Mouse (Mus musculus): Measurements from ENCODE around the gene Slfn3. TPM values are rescaled to one million over a fixed set of nuclear protein-coding genes. Genes with fewer than 3 reads are reported as not detected.
"Not testable (repeated sequence)": the region's sequence is repeated elsewhere in the genome, so short reads cannot be mapped to it uniquely, and the experiment has no call there.

Gene Slfn3
- polyA plus RNA-seq, 1 experiment from 2014 or later = 0.33 TPM

DNA sequence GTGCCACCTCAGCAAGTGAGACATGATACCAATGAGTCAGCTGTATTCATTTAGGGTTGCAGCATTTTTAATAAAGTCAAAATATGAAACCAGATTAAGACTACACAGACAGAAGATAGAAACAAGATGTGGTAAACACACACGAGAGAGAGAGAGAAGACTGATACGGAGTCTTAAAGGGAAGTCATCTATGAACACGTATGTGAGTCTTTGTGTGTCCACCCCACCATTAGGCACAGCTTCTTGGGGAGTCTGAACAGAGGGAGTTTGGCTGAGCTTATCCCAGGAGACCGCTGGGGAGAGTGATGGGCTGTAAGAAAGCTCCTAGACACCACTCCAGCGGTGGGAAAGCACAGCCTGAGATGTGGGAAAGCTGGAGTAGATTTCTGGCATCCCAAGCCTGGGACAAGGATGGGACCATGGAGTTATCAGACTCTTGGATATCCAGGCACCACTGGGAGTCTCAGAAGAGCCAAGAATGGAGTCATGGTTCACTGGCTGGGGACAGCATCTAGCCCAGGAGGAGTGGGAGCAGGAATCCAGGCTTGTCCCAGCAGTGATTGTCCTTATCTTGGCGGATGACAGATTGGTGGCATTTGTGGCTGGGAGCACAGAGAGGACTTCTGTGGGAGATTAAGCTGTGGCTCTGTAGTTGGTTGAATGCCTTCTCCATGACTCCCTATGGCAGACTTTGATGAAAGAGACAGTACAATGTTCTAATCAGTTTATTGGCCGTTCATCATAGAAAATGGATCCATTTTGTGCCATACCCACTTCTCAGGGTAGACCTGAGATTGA is 37.0 kb downstream of the Slfn3 start:
- Histone ChIP-seq H3K27me3 (ENCODE audit: low read depth, poor library complexity, severe bottlenecking) (no peaks in the 10 kb centered on the region), H3K4me1 (no peaks in the 10 kb centered on the region), H3K4me3 (no peak overlapping the region), H3K36me3 (no peaks in the 10 kb centered on the region), H3K9me3 (replicated peaks) (no peaks in the 10 kb centered on the region), H3K27ac (replicated peaks) (no peak overlapping the region)
- no peak for DNase-seq (ENCODE audit: low spot score)
- 84% methylated on average over 7 of the region's 7 CpGs for WGBS

DNA sequence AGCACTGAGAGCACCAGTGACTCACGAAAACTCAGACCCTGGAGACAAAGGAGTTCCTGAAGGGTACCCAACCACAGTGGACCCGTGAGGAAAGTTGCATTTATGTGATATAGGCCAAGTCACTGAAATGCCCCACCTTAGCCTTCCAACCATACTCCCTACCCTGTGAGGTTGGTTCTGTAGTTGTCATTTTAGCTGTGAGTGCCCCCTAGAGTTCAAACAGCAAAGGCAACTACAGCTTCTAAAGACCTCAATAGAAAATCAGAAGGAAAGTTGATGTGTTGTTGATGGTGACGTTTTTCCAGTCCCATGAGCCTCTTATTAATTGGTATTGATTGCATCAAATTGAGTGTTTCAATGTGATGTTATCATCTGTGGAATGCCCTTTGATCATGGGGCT is 39.8 kb downstream of the Slfn3 start:
- H3K4me3 ChIP-seq = no peak overlapping the region
- no peak for DNase-seq (ENCODE audit: low spot score)
- H3K27me3 ChIP-seq (ENCODE audit: low read depth, poor library complexity, severe bottlenecking) = no peaks in the 10 kb centered on the region
- 80% methylated on average over 3 of the region's 3 CpGs for WGBS
- H3K4me1 ChIP-seq = no peaks in the 10 kb centered on the region
- no peak overlapping the region for H3K27ac ChIP-seq (replicated peaks)
- no peaks in the 10 kb centered on the region for H3K36me3 ChIP-seq
- no peaks in the 10 kb centered on the region for H3K9me3 ChIP-seq (replicated peaks)

DNA sequence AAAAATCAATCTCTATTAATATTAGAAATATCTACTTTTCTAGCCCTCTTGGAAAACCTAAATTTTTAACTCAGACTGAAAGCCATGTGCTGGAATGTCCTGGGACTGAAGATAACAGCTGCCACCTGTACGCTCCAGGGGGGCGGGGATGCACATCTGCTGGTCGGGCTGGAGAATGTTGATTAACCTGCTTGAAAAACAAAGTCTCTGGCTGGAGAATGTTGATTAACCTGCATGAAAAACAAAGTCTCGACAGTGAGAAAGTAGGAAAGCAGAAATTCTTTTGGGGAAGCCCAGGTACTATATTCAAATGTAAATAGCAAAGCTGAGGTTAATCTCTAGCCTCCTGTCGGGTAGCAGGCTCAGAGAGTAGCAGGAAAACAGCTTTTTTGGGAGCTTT is 42.5 kb downstream of the Slfn3 start:
- not testable (repeated sequence) for H3K36me3 ChIP-seq; H3K4me1 ChIP-seq; DNase-seq (ENCODE audit: low spot score); H3K27me3 ChIP-seq (ENCODE audit: low read depth, poor library complexity, severe bottlenecking); H3K4me3 ChIP-seq; H3K9me3 ChIP-seq (replicated peaks); H3K27ac ChIP-seq (replicated peaks)
- 56% methylated on average over 5 of the region's 5 CpGs for WGBS

DNA sequence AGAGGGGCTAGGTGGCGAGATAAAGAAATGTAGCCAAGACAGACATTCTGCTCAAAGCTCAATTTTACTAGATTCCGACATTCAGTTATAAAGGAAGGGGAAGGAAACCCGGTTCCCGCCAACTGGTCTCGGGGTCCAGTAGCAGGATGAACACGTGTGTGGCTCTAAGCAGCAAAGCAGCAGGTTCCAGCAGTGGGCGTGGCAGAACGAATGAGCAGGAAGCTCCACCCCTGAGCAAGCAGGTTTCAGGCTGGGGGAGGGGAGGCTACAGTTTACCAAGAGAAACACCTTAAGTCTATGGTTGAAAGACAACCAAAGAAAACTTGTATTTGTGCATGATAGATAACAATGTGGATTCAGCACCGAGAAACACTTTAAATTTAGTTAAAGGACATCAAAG is 46.3 kb downstream of the Slfn3 start:
- H3K4me3 ChIP-seq; H3K27ac ChIP-seq (replicated peaks); H3K27me3 ChIP-seq (ENCODE audit: low read depth, poor library complexity, severe bottlenecking); DNase-seq (ENCODE audit: low spot score); H3K36me3 ChIP-seq; H3K9me3 ChIP-seq (replicated peaks); H3K4me1 ChIP-seq: not testable (repeated sequence)
- WGBS = 86% methylated on average over 9 of the region's 9 CpGs

DNA sequence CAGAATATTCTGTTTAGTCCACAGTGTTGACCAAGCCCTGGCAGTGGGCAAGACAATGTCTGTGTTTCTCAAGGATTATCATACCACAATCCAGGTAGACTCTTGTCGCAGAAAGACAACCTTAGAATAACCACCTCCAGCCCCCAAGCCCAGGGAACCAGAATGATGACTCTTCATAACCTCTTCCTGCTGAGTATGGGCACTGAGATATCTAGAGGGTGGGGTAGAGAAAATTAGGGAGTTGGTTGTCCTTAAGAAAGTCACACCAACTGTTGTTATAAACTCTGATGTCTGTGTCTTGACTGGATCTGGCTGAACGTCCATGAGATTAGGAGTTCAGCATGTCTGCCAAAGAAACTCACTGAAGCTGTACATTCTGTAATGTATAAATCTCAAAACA is 47.3 kb downstream of the Slfn3 start:
- Histone ChIP-seq H3K4me1 (0 out of 2 replicates have a peak, but pooled peaks cover 2% of the 10 kb centered on the region), H3K36me3 (no peaks in the 10 kb centered on the region), H3K4me3 (no peak overlapping the region), H3K27me3 (ENCODE audit: low read depth, poor library complexity, severe bottlenecking) (no peaks in the 10 kb centered on the region), H3K27ac (replicated peaks) (no peak overlapping the region), H3K9me3 (replicated peaks) (no peaks in the 10 kb centered on the region)
- 97% methylated on average over 2 of the region's 2 CpGs for WGBS
- no peak for DNase-seq (ENCODE audit: low spot score)

DNA sequence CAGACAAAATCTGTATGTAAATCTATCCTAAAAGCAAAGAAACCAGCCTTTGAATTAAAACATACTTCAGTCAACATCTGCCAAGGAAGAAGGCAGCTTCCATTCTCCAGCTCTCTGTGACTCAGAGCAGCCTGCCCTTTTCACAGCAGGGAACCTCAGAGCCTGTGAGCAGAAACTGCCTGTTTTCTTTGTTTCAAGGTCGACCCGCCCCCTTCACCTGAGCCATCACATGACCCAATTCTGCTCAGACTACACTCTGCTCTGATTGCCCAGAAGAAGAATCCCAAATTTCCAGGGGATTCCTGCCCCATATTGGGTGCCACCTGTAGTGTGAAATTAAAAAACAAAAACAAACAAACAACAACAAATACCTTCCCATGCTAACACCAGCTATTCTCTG is 48.7 kb downstream of the Slfn3 start:
- no peak overlapping the region for H3K27ac ChIP-seq (replicated peaks)
- DNase-seq (ENCODE audit: low spot score) = no peak
- 0 out of 2 replicates have a peak, but pooled peaks cover 2% of the 10 kb centered on the region for H3K4me1 ChIP-seq
- H3K27me3 ChIP-seq (ENCODE audit: low read depth, poor library complexity, severe bottlenecking) = no peaks in the 10 kb centered on the region
- H3K36me3 ChIP-seq = no peaks in the 10 kb centered on the region
- no peak overlapping the region for H3K4me3 ChIP-seq
- WGBS = 29% methylated on average over 2 of the region's 2 CpGs
- no peaks in the 10 kb centered on the region for H3K9me3 ChIP-seq (replicated peaks)

DNA sequence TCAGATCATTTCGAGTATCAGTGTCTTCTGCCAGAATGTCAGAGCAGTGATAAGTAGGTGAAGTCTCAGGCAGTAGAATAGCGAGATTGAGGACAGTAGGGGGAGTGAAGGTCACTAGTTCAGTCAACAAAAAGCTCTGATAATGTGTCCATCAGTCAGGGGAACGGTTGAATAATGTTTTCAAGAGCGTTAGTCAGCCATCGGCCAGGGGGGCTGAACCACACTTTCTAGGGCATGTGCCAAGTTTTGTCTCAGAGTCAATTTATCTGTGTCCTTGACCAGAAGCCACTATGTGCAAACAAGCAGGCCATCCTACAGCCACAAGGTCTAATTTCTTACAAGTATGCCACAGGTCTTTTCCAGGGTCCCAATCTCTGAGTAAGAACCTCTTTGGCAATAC is 66.1 kb downstream of the Slfn3 start:
- DNase-seq (ENCODE audit: low spot score); H3K27me3 ChIP-seq (ENCODE audit: low read depth, poor library complexity, severe bottlenecking); H3K4me3 ChIP-seq; H3K36me3 ChIP-seq; H3K4me1 ChIP-seq; H3K27ac ChIP-seq (replicated peaks); H3K9me3 ChIP-seq (replicated peaks): not testable (repeated sequence)
- WGBS = 78% methylated on average over 5 of the region's 5 CpGs

DNA sequence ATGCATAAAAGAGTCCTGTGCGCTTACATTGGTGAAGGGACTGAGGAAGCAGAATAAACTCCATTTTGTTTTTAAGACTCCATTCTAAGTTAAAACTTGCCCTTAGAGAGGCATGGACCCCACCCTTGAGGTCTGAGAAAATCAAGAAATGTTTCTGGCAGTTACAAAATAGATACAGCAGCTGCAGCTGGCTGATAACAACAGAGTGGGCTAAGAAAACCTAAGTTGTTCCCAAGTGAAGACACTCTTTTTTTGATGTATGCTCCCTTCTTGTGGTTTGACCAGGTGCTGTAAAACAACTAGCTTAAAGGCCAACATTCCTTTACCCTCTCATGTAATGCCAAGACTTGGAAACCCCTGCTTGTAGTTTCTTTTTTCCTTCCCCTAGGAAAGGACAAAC is 71.5 kb downstream of the Slfn3 start:
- no peak overlapping the region for H3K27ac ChIP-seq (replicated peaks)
- H3K9me3 ChIP-seq (replicated peaks) = no peaks in the 10 kb centered on the region
- WGBS = 88% methylated on average over 1 of the region's 1 CpGs
- no peaks in the 10 kb centered on the region for H3K36me3 ChIP-seq
- DNase-seq (ENCODE audit: low spot score) = no peak
- no peaks in the 10 kb centered on the region for H3K27me3 ChIP-seq (ENCODE audit: low read depth, poor library complexity, severe bottlenecking)
- H3K4me1 ChIP-seq = no peaks in the 10 kb centered on the region
- H3K4me3 ChIP-seq = no peak overlapping the region

DNA sequence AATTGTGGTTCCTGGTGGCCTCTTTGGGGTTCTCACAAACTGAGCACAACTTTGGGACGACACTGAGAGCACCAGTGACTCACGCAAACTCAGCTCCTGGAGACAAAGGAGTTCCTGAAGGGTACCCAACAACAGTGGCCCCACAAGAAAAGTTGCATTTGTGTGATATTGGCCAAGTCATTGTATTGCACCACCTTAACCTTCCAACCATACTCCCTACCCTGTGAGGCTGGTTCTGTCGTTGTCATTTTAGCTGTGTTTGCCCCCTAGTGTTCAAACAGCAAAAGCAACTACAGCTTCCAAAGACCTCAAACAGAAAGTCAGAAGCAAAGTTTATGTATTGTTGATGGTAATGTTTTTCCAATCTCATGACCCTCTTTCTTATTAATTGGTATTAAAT is 72.0 kb downstream of the Slfn3 start:
- Histone ChIP-seq H3K4me1 (no peaks in the 10 kb centered on the region), H3K27ac (replicated peaks) (no peak overlapping the region), H3K36me3 (no peaks in the 10 kb centered on the region), H3K27me3 (ENCODE audit: low read depth, poor library complexity, severe bottlenecking) (no peaks in the 10 kb centered on the region), H3K4me3 (no peak overlapping the region), H3K9me3 (replicated peaks) (no peaks in the 10 kb centered on the region)
- 66% methylated on average over 3 of the region's 3 CpGs for WGBS
- no peak for DNase-seq (ENCODE audit: low spot score)

Other genes starting within 250 kb of the Slfn3 start
- gene Slfn5, start 240.0 kb upstream of the Slfn3 start, polyA plus RNA-seq (2016; fragmentation: Nextera tagmentation; extraction: Ambion mirVana) = 0.11 and 0.22 TPM in 2 replicates
- gene Slfn9, start 199.5 kb upstream of the Slfn3 start, polyA plus RNA-seq (2016; fragmentation: Nextera tagmentation; extraction: Ambion mirVana) = 7.4 and 9.3 TPM in 2 replicates
- 0.19 and 0.24 TPM in 2 replicates for gene Slfn8, start 170.5 kb upstream of the Slfn3 start, polyA plus RNA-seq (2016; fragmentation: Nextera tagmentation; extraction: Ambion mirVana)
- gene Slfn2, start 126.2 kb upstream of the Slfn3 start, polyA plus RNA-seq (2016; fragmentation: Nextera tagmentation; extraction: Ambion mirVana) = 0.85 and 1.6 TPM in 2 replicates
- gene Slfn1, start 74.5 kb upstream of the Slfn3 start, polyA plus RNA-seq (2016; fragmentation: Nextera tagmentation; extraction: Ambion mirVana) = not detected in 2 replicates
- not detected in 2 replicates for gene Slfn4, start 16.1 kb upstream of the Slfn3 start, polyA plus RNA-seq (2016; fragmentation: Nextera tagmentation; extraction: Ambion mirVana)
- 0.12 and 0.21 TPM in 2 replicates for gene Slfn14, start 95.4 kb downstream of the Slfn3 start, polyA plus RNA-seq (2016; fragmentation: Nextera tagmentation; extraction: Ambion mirVana)
- 73.5 and 89.6 TPM in 2 replicates for gene Ap2b1, start 107.7 kb downstream of the Slfn3 start, polyA plus RNA-seq (2016; fragmentation: Nextera tagmentation; extraction: Ambion mirVana)
- 17.0 and 18.0 TPM in 2 replicates for gene Pex12, start 111.3 kb downstream of the Slfn3 start, polyA plus RNA-seq (2016; fragmentation: Nextera tagmentation; extraction: Ambion mirVana)
- 3.9 and 6.5 TPM in 2 replicates for gene Rasl10b, start 217.8 kb downstream of the Slfn3 start, polyA plus RNA-seq (2016; fragmentation: Nextera tagmentation; extraction: Ambion mirVana)
- 0.09 TPM in 1 of 2 replicates, not detected in the other for gene Gas2l2, start 238.1 kb downstream of the Slfn3 start, polyA plus RNA-seq (2016; fragmentation: Nextera tagmentation; extraction: Ambion mirVana)
- 0.54 TPM in 1 of 2 replicates, not detected in the other for gene 1700020L24Rik, start 246.3 kb downstream of the Slfn3 start, polyA plus RNA-seq (2016; fragmentation: Nextera tagmentation; extraction: Ambion mirVana)